In the genomic region with DNA sequence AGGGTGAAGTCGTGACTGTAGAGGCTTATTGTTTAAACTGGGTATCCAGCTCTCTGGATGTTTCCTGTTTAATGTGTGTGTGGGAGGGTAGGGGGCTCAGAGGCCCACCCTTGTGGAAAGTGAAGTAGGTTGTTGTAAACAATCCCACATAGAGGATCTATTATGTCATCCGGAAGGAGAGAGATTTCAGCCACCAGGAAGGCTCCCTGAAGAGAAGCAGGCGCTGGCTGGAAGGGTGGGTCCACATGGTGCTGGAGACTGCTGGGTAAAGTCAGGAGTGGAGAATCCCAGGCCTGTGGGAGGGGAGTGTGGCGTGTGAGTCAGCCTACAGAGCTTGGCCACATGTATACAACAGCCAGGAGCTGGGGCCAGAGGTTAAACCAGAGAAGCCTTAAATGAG, we compare ENCODE assay signal across 14 mouse cellular contexts. TPM values are rescaled to one million over a fixed set of nuclear protein-coding genes. Genes with fewer than 3 reads are reported as not detected.
DNase-seq lines count a peak whose midpoint lies in the region; ATAC-seq lines count a peak whose summit lies in the region.
"Had no signal": no experiment of that assay in that cellular context is flagged by ENCODE, and none has a peak within 500 bp of the region (broad histone marks: within the 10 kb centered on the region; RNA-seq: fewer than 3 reads in every experiment).

No protein-coding gene starts in this region.

- no peak overlapping the region for H3K9ac ChIP-seq in kidney, embryonic 15.5 days
- no peak overlapping the region for H3K9ac ChIP-seq in midbrain, embryonic 11.5 days (ENCODE audit: low read length)
- H3K9ac ChIP-seq: midbrain, embryonic 15.5 days had no signal

- 31% methylated on average over 4 of the region's 4 CpGs for WGBS in kidney, embryonic 15.5 days
- 55% methylated on average over 4 of the region's 4 CpGs for WGBS in embryonic facial prominence, embryonic 10.5 days
- 65% methylated on average over 4 of the region's 4 CpGs for WGBS in midbrain, embryonic 11.5 days

- peaks cover 39% of the 10 kb centered on the region for H3K4me1 ChIP-seq in kidney, embryonic 15.5 days
- H3K4me1 ChIP-seq in embryonic facial prominence, embryonic 10.5 days: peaks cover 57% of the 10 kb centered on the region
- H3K4me1 ChIP-seq in midbrain, embryonic 11.5 days (ENCODE audit: control insufficient read depth, insufficient read depth, low read length): peaks cover 15% of the 10 kb centered on the region

- H3K9me3 ChIP-seq in kidney, embryonic 15.5 days (replicated peaks): no peaks in the 10 kb centered on the region
- H3K9me3 ChIP-seq in embryonic facial prominence, embryonic 10.5 days: no peaks in the 10 kb centered on the region
- no peaks in the 10 kb centered on the region for H3K9me3 ChIP-seq in midbrain, embryonic 11.5 days (ENCODE audit: control insufficient read depth, low read length)
- H3K9me3 ChIP-seq: midbrain, embryonic 15.5 days had no signal

- intact Hi-C loops in heart, postnatal 14 days (cut with DNase I): no loop called here
- intact Hi-C loops in left cerebral cortex, postnatal 14 days (cut with DNase I): no loop called here

- H3K27me3 ChIP-seq in kidney, embryonic 15.5 days: no peaks in the 10 kb centered on the region
- no peaks in the 10 kb centered on the region for H3K27me3 ChIP-seq in embryonic facial prominence, embryonic 10.5 days (replicated peaks; ENCODE audit: low read depth, poor library complexity, severe bottlenecking)
- no peaks in the 10 kb centered on the region for H3K27me3 ChIP-seq in midbrain, embryonic 11.5 days (ENCODE audit: control insufficient read depth, insufficient read depth, low read length)
- H3K27me3 ChIP-seq: midbrain, embryonic 15.5 days had no signal

- no peak overlapping the region for H3K4me2 ChIP-seq in kidney, embryonic 15.5 days
- H3K4me2 ChIP-seq in midbrain, embryonic 11.5 days: no peak overlapping the region
- H3K4me2 ChIP-seq: midbrain, embryonic 15.5 days had no signal

- DNase-seq in kidney, adult 9 months: no peak
- no peak for DNase-seq in embryonic facial prominence, embryonic 10.5 days (ENCODE audit: low spot score)
- DNase-seq in heart, postnatal 14 days: peak; percentile 34 to 40
- DNase-seq in lung, postnatal 36 days: peak; percentile 85
- no peak for DNase-seq in midbrain, embryonic 11.5 days (ENCODE audit: low spot score, missing footprints)
- no peak for DNase-seq in left cerebral cortex, postnatal 14 days (ENCODE audit: low spot score in 2 of 2)
- no peak for DNase-seq in thymus, postnatal 14 days
- DNase-seq: cerebellum, adult 8-10 months; gastrocnemius, postnatal 25 days; kidney, postnatal 14 days; liver; thymus, adult 18-20 months had no signal

- H3K27ac ChIP-seq in kidney, embryonic 15.5 days: 0 out of 2 replicates have a peak overlapping the region, but pooled peaks have one; percentile 4
- peak overlapping the region; percentile 4; the same call in 1 of the 2 replicates for H3K27ac ChIP-seq in embryonic facial prominence, embryonic 10.5 days (replicated peaks)
- H3K27ac ChIP-seq in midbrain, embryonic 11.5 days (ENCODE audit: low read depth, low read length): no peak overlapping the region
- H3K27ac ChIP-seq: midbrain, embryonic 15.5 days had no signal

- no peak overlapping the region for H3K4me3 ChIP-seq in kidney, embryonic 15.5 days (replicated peaks)
- no peak overlapping the region for H3K4me3 ChIP-seq in embryonic facial prominence, embryonic 10.5 days
- H3K4me3 ChIP-seq in midbrain, embryonic 11.5 days (ENCODE audit: low read depth, low read length): no peak overlapping the region
- H3K4me3 ChIP-seq: midbrain, embryonic 15.5 days had no signal

- ATAC-seq in kidney, embryonic 15.5 days (replicated peaks; ENCODE audit: low FRiP score): no peak
- no peak for ATAC-seq in midbrain, embryonic 11.5 days (ENCODE audit: low FRiP score)
- ATAC-seq: midbrain, embryonic 15.5 days had no signal

- peaks cover 2% of the 10 kb centered on the region for H3K36me3 ChIP-seq in kidney, embryonic 15.5 days
- peaks cover 1% of the 10 kb centered on the region for H3K36me3 ChIP-seq in embryonic facial prominence, embryonic 10.5 days (replicated peaks)
- H3K36me3 ChIP-seq in midbrain, embryonic 11.5 days (ENCODE audit: control insufficient read depth, insufficient read depth, low read length): no peaks in the 10 kb centered on the region
- H3K36me3 ChIP-seq: midbrain, embryonic 15.5 days had no signal

RNA-seq across cellular contexts. Expression of a gene that starts 1.8 kb away (rescaled TPM):
- 104 and 121 TPM in 2 replicates for polyA plus RNA-seq in kidney, embryonic 15.5 days (2015; fragmentation: Nextera tagmentation; extraction: Ambion mirVana)
- 72.1 and 80.7 TPM in 2 replicates for polyA plus RNA-seq in embryonic facial prominence, embryonic 10.5 days (2016; fragmentation: Nextera tagmentation; extraction: Ambion mirVana)
- total RNA-seq in heart, postnatal 14 days (2021): 100 to 1,000 TPM; 562 to 652 TPM
- 91.0 and 91.4 TPM in 2 replicates for polyA plus RNA-seq in midbrain, embryonic 11.5 days (2014; fragmentation: Nextera tagmentation; extraction: Ambion mirVana)
- 100 to 1,000 TPM; 140 to 154 TPM for total RNA-seq in left cerebral cortex, postnatal 14 days (2021)

RNA-seq across cellular contexts. Expression of a gene that starts 27.8 kb away (rescaled TPM):
- polyA plus RNA-seq in kidney, embryonic 15.5 days (2015; fragmentation: Nextera tagmentation; extraction: Ambion mirVana): 0.09 TPM in 1 of 2 replicates, not detected in the other
- not detected in 2 replicates for polyA plus RNA-seq in embryonic facial prominence, embryonic 10.5 days (2016; fragmentation: Nextera tagmentation; extraction: Ambion mirVana)
- under 1 TPM; 0.55 to 0.88 TPM for total RNA-seq in heart, postnatal 14 days (2021)
- polyA plus RNA-seq in midbrain, embryonic 11.5 days (2014; fragmentation: Nextera tagmentation; extraction: Ambion mirVana): 0.15 TPM in 1 of 2 replicates, not detected in the other
- total RNA-seq in left cerebral cortex, postnatal 14 days (2021): 1 to 10 TPM; 1.0 to 1.2 TPM

RNA-seq across cellular contexts. Expression of a gene that starts 30.6 kb away (rescaled TPM):
- 24.5 and 28.0 TPM in 2 replicates for polyA plus RNA-seq in kidney, embryonic 15.5 days (2015; fragmentation: Nextera tagmentation; extraction: Ambion mirVana)
- 39.9 and 46.4 TPM in 2 replicates for polyA plus RNA-seq in embryonic facial prominence, embryonic 10.5 days (2016; fragmentation: Nextera tagmentation; extraction: Ambion mirVana)
- 1 to 10 TPM; 4.3 to 4.8 TPM for total RNA-seq in heart, postnatal 14 days (2021)
- 29.4 and 30.9 TPM in 2 replicates for polyA plus RNA-seq in midbrain, embryonic 11.5 days (2014; fragmentation: Nextera tagmentation; extraction: Ambion mirVana)
- 10 to 100 TPM; 17.7 to 19.3 TPM for total RNA-seq in left cerebral cortex, postnatal 14 days (2021)

RNA-seq across cellular contexts. Expression of a gene that starts 47.3 kb away (rescaled TPM):
- polyA plus RNA-seq in kidney, embryonic 15.5 days (2015; fragmentation: Nextera tagmentation; extraction: Ambion mirVana): 67.0 and 73.4 TPM in 2 replicates
- 69.5 and 74.7 TPM in 2 replicates for polyA plus RNA-seq in embryonic facial prominence, embryonic 10.5 days (2016; fragmentation: Nextera tagmentation; extraction: Ambion mirVana)
- total RNA-seq in heart, postnatal 14 days (2021): 100 to 1,000 TPM; 122 to 142 TPM
- polyA plus RNA-seq in midbrain, embryonic 11.5 days (2014; fragmentation: Nextera tagmentation; extraction: Ambion mirVana): 55.6 and 61.4 TPM in 2 replicates
- 10 to 100 TPM; 61.6 to 64.0 TPM for total RNA-seq in left cerebral cortex, postnatal 14 days (2021)

RNA-seq across cellular contexts. Expression of a gene that starts 50.7 kb away (rescaled TPM):
- polyA plus RNA-seq in kidney, embryonic 15.5 days (2015; fragmentation: Nextera tagmentation; extraction: Ambion mirVana): 49.0 and 55.1 TPM in 2 replicates
- polyA plus RNA-seq in embryonic facial prominence, embryonic 10.5 days (2016; fragmentation: Nextera tagmentation; extraction: Ambion mirVana): 50.2 and 54.1 TPM in 2 replicates
- 10 to 100 TPM; 11.8 to 15.2 TPM for total RNA-seq in heart, postnatal 14 days (2021)
- 23.6 and 26.9 TPM in 2 replicates for polyA plus RNA-seq in midbrain, embryonic 11.5 days (2014; fragmentation: Nextera tagmentation; extraction: Ambion mirVana)
- 10 to 100 TPM; 16.8 to 19.0 TPM for total RNA-seq in left cerebral cortex, postnatal 14 days (2021)

Comparison
In these comparisons a context has a peak if more than half of its experiments do, and no peak if none do; other contexts are left out.
1. DNase-seq: peak in heart, postnatal 14 days (2 of 2) and lung, postnatal 36 days (single experiment); none in kidney, adult 9 months (single experiment), embryonic facial prominence, embryonic 10.5 days (single experiment), midbrain, embryonic 11.5 days (single experiment), left cerebral cortex, postnatal 14 days (0 of 2) and thymus, postnatal 14 days (single experiment).